Mouse (Mus musculus): Measurements from ENCODE around the gene Antxr1. TPM values are rescaled to one million over a fixed set of nuclear protein-coding genes. Genes with fewer than 3 reads are reported as not detected.

The Antxr1 gene
- polyA plus RNA-seq, 2 experiments, result 0.27 to 0.75 TPM

- H3K27me3 ChIP-seq (ENCODE audit: control insufficient read depth, insufficient read depth, low read length), result no peaks in the 10 kb centered on the region
- no peak overlapping the region for H3K9ac ChIP-seq (replicated peaks)
- H3K4me3 ChIP-seq (ENCODE audit: insufficient read depth in 1 of 2, low read depth in 2 of 2, low read length in 2 of 2), result no peak overlapping the region
- no peak overlapping the region for H3K4me2 ChIP-seq (ENCODE audit: low read depth)
- H3K4me1 ChIP-seq (replicated peaks; ENCODE audit: control insufficient read depth in 2 of 2, insufficient read depth in 2 of 2, low read length in 1 of 2), result 0 out of 4 replicates have a peak, but pooled peaks cover 0 to 2% of the 10 kb centered on the region in 2 experiments
- 78% methylated on average over 7 of the region's 7 CpGs for WGBS (ENCODE audit: insufficient replicate concordance)
- H3K27ac ChIP-seq, result no peak overlapping the region
- ATAC-seq (ENCODE audit: insufficient read depth), result no peak
- H3K9me3 ChIP-seq (ENCODE audit: control insufficient read depth, low read length), result no peaks in the 10 kb centered on the region
- no peak for DNase-seq (ENCODE audit: low read depth in 3 of 3, low spot score in 3 of 3)
- no peaks in the 10 kb centered on the region for H3K36me3 ChIP-seq (replicated peaks; ENCODE audit: control insufficient read depth, insufficient read depth, low read depth)
- TF ChIP-seq EP300 (IDR thresholded peaks at IDR 0.05; ENCODE audit: low read depth), result no peak
- TF ChIP-seq CTCF (IDR thresholded peaks at IDR 0.05; ENCODE audit: low read depth), result no peak
Observed at GRCm38 (mm10) chr6:87213262-87213661, 122.4 kb downstream of the Antxr1 start.

- Histone ChIP-seq H3K4me3 (ENCODE audit: insufficient read depth in 1 of 2, low read depth in 2 of 2, low read length in 2 of 2) (no peak overlapping the region), H3K36me3 (replicated peaks; ENCODE audit: control insufficient read depth, insufficient read depth, low read depth) (no peaks in the 10 kb centered on the region)
- WGBS (ENCODE audit: insufficient replicate concordance), result 56% methylated on average over 3 of the region's 3 CpGs
Observed at GRCm38 (mm10) chr6:87211551-87211950, 124.1 kb downstream of the Antxr1 start.

DNA sequence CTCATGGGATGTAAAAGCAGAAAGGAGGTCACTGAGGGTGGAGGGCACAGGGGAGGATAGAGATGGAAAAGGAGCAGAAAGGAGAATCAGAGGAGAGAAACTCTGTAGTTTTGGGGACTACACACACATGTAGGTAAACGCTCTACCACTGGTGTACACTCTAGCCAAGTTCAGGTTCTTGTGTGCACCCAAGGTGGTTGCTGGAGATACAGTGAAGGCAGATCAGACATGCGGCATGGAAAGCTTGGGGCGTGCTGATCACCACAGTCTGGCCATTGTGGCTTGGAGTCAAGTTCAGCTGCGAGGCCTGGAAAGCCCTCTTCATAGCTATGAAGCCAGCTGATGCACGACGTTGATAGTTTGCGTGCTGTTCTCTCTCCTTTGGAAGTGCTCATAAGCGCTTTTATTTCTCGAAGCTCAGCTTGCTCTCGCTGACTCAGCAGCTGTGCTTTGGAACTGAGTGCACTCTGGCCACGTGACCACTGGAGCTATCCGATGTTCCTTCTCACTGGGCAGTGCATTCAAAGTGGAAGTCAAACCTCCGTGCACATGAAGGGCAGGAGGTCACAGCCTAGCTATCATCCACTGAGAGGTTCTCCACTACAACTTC is 128.1 kb downstream of the Antxr1 start:
- no peak overlapping the region for H3K4me3 ChIP-seq (ENCODE audit: insufficient read depth in 1 of 2, low read depth in 2 of 2, low read length in 2 of 2)
- H3K9me3 ChIP-seq (ENCODE audit: control insufficient read depth, low read length), result no peaks in the 10 kb centered on the region
- ATAC-seq (ENCODE audit: insufficient read depth) (no peak), DNase-seq (ENCODE audit: low read depth in 3 of 3, low spot score in 3 of 3) (peak; percentile 13 to 26 (median 22))
- no peaks in the 10 kb centered on the region for H3K27me3 ChIP-seq (ENCODE audit: control insufficient read depth, insufficient read depth, low read length)
- no peaks in the 10 kb centered on the region for H3K36me3 ChIP-seq (replicated peaks; ENCODE audit: control insufficient read depth, insufficient read depth, low read depth)
- TF ChIP-seq CTCF (IDR thresholded peaks at IDR 0.05; ENCODE audit: low read depth), result no peak
- TF ChIP-seq EP300 (IDR thresholded peaks at IDR 0.05; ENCODE audit: low read depth), result no peak
- WGBS (ENCODE audit: insufficient replicate concordance), result 49% methylated on average over 13 of the region's 13 CpGs
- no peak overlapping the region for H3K27ac ChIP-seq
- H3K4me2 ChIP-seq (ENCODE audit: low read depth), result no peak overlapping the region
- no peak overlapping the region for H3K9ac ChIP-seq (replicated peaks)
- peaks cover 0 to 6% of the 10 kb centered on the region in 2 experiments; a peak in 1 of 4 replicates for H3K4me1 ChIP-seq (replicated peaks; ENCODE audit: control insufficient read depth in 2 of 2, insufficient read depth in 2 of 2, low read length in 1 of 2)

More at GRCm38 (mm10) chr6:87211551-87211950, 124.1 kb downstream of the Antxr1 start:
- ATAC-seq (ENCODE audit: insufficient read depth), result no peak
- H3K4me1 ChIP-seq (replicated peaks; ENCODE audit: control insufficient read depth in 2 of 2, insufficient read depth in 2 of 2, low read length in 1 of 2), result peaks cover 0 to 8% of the 10 kb centered on the region in 2 experiments; a peak in 1 of 4 replicates
- no peak for DNase-seq (ENCODE audit: low read depth in 3 of 3, low spot score in 3 of 3)
- H3K27me3 ChIP-seq (ENCODE audit: control insufficient read depth, insufficient read depth, low read length), result no peaks in the 10 kb centered on the region
- no peak overlapping the region for H3K4me2 ChIP-seq (ENCODE audit: low read depth)
- H3K9ac ChIP-seq (replicated peaks), result no peak overlapping the region
- H3K27ac ChIP-seq, result no peak overlapping the region
- H3K9me3 ChIP-seq (ENCODE audit: control insufficient read depth, low read length), result no peaks in the 10 kb centered on the region
- TF ChIP-seq EP300 (IDR thresholded peaks at IDR 0.05; ENCODE audit: low read depth), result no peak
- peak; percentile 38; the same call in 1 of the 2 replicates for TF ChIP-seq CTCF (IDR thresholded peaks at IDR 0.05; ENCODE audit: low read depth)

GRCm38 (mm10) chr6:87206790-87207189 is 128.8 kb downstream of the Antxr1 start:
- H3K4me1 ChIP-seq (replicated peaks; ENCODE audit: control insufficient read depth in 2 of 2, insufficient read depth in 2 of 2, low read length in 1 of 2), result peaks cover 0 to 6% of the 10 kb centered on the region in 2 experiments; a peak in 1 of 4 replicates
- H3K9ac ChIP-seq (replicated peaks), result no peak overlapping the region
- no peak for DNase-seq (ENCODE audit: low read depth in 3 of 3, low spot score in 3 of 3)
- TF ChIP-seq CTCF (IDR thresholded peaks at IDR 0.05; ENCODE audit: low read depth), result no peak
- no peak for TF ChIP-seq EP300 (IDR thresholded peaks at IDR 0.05; ENCODE audit: low read depth)
- no peaks in the 10 kb centered on the region for H3K27me3 ChIP-seq (ENCODE audit: control insufficient read depth, insufficient read depth, low read length)
- no peak overlapping the region for H3K4me2 ChIP-seq (ENCODE audit: low read depth)
- H3K36me3 ChIP-seq (replicated peaks; ENCODE audit: control insufficient read depth, insufficient read depth, low read depth), result no peaks in the 10 kb centered on the region
- no peaks in the 10 kb centered on the region for H3K9me3 ChIP-seq (ENCODE audit: control insufficient read depth, low read length)
- ATAC-seq (ENCODE audit: insufficient read depth), result no peak
- WGBS (ENCODE audit: insufficient replicate concordance), result 71% methylated on average over 4 of the region's 4 CpGs
- no peak overlapping the region for H3K4me3 ChIP-seq (ENCODE audit: insufficient read depth in 1 of 2, low read depth in 2 of 2, low read length in 2 of 2)
- no peak overlapping the region for H3K27ac ChIP-seq

GRCm38 (mm10) chr6:87203467-87203866 is 132.2 kb downstream of the Antxr1 start:
- TF ChIP-seq CTCF (IDR thresholded peaks at IDR 0.05; ENCODE audit: low read depth) (no peak), EP300 (IDR thresholded peaks at IDR 0.05; ENCODE audit: low read depth) (no peak)
- no peak overlapping the region for H3K9ac ChIP-seq (replicated peaks)
- no peak overlapping the region for H3K4me3 ChIP-seq (ENCODE audit: insufficient read depth in 1 of 2, low read depth in 2 of 2, low read length in 2 of 2)
- no peak overlapping the region for H3K4me2 ChIP-seq (ENCODE audit: low read depth)
- DNase-seq (ENCODE audit: low read depth in 3 of 3, low spot score in 3 of 3), result no peak
- no peaks in the 10 kb centered on the region for H3K27me3 ChIP-seq (ENCODE audit: control insufficient read depth, insufficient read depth, low read length)
- ATAC-seq (ENCODE audit: insufficient read depth), result no peak
- H3K36me3 ChIP-seq (replicated peaks; ENCODE audit: control insufficient read depth, insufficient read depth, low read depth), result no peaks in the 10 kb centered on the region
- no peak overlapping the region for H3K27ac ChIP-seq
- H3K9me3 ChIP-seq (ENCODE audit: control insufficient read depth, low read length), result no peaks in the 10 kb centered on the region
- 65% methylated on average over 4 of the region's 4 CpGs for WGBS (ENCODE audit: insufficient replicate concordance)
- peaks cover 0 to 6% of the 10 kb centered on the region in 2 experiments; a peak in 1 of 4 replicates for H3K4me1 ChIP-seq (replicated peaks; ENCODE audit: control insufficient read depth in 2 of 2, insufficient read depth in 2 of 2, low read length in 1 of 2)

All from liver, embryonic 14.5 days (tissue).